Mouse (Mus musculus) left cerebral cortex, adult 9 months (tissue): ENCODE results near the gene Fthl17e.
"Not testable (repeated sequence)": the region's sequence is repeated elsewhere in the genome, so short reads cannot be mapped to it uniquely, and the experiment has no call there.

Experiments
- DNase-seq, 2 experiments: peaks; one replicate each; pipeline ENCODE4 v3.0.0; 2022; ENCODE audit warnings: low spot score in 2 of 2

Fthl17e gene

GRCm38 (mm10) chrX:9033193-9033592, at the start of gene Fthl17e:
TSS of gene Fthl17e (plus strand) at chrX:9033493.
- not testable (repeated sequence) for DNase-seq

GRCm38 (mm10) chrX:8986655-8987054, 46.6 kb upstream of the Fthl17e start, which contains the start of gene Fthl17d:
TSS of gene Fthl17d (minus strand) at chrX:8986755.
- not testable (repeated sequence) for DNase-seq

DNA sequence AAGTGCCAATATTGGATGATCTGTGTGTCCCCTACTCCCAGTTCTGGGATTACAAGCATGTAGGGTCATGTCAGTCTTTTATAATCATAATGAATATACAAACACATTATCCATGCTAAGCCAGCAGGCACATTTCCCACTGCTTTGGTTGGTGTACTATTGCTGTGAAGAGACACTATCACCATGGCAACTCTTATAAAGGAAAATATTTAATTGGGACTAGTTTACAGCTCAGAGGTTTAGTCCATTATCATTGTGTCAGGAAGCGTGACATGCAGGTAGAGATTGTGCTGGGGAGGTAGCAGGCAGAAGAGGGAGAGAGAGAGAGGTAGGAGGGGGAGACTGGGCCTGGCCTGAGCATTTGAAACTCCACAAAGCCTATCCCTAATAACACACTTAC, 17.2 kb upstream of the Fthl17e start:
- DNase-seq: no peak

GRCm38 (mm10) chrX:9019481-9019880, 13.8 kb upstream of the Fthl17e start:
- DNase-seq: no peak

DNA sequence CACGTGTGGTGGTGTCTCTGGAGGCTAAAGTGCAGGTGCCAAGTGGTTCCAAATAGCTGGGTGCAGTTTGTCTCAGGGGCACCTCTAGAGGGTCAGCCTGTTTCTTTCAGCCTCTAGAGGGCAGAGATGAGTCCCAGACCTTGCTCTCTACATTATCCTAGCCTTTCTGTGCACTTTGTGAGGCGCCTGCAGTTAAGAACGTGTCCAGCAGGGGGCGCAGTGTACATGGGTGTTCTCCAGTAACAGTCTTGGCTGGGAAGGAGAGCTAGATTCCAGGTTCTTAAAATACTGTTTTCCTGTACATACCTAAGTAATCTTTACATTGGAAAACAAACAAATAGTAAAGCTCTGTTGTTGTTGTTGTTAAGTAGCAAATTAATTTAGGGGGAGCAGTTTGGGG, 8.3 kb downstream of the Fthl17e start:
- not testable (repeated sequence) for DNase-seq

DNA sequence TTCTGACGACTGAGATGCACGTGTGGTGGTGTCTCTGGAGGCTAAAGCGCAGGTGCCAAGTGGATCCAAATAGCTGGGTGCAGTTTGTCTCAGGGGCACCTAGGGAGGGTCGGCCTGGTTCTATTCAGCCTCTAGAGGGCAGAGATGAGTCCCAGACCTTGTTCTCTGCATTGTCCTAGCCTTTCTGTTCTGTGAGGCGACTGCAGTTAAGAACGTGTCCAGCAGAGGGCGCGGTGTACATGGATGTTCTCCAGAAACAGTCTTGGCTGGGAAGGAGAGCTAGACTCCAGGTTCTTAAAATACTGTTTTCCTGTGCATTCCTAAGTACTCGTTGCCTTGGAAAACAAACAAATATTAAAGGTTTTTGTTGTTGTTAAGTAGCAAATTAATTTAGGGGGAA, 27.7 kb downstream of the Fthl17e start:
- peak in 1 of 2 experiments; percentile 96 for DNase-seq

DNA sequence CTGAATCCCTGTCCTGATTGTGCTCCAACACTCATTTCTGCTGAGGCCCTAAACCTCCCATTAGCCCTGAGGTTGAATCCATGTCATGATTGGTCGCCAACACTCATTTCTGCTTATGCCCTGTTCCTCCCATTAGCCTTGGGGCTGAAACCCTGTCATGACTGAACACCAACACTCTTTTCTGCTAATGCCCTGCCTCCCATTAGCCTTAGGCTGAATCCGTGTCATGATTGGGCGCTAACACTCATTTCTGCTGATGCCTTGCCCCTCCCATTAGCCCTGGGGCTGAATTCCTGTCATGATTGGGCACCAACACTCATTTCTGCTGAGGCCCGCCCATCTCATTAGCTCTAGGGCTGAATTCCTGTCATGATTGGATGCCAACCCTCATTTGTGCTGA, 28.8 kb downstream of the Fthl17e start:
- DNase-seq: no peak

GRCm38 (mm10) chrX:9062715-9063114, 29.4 kb downstream of the Fthl17e start, which contains the start of gene Fthl17f:
TSS of gene Fthl17f (plus strand) at chrX:9063015.
- DNase-seq: not testable (repeated sequence)

GRCm38 (mm10) chrX:9077699-9078098, 44.4 kb downstream of the Fthl17e start:
- DNase-seq: peak; percentile 35 to 65
